Mouse (Mus musculus): ENCODE data around the gene Wdr11. TPM values are rescaled to one million over a fixed set of nuclear protein-coding genes. Genes with fewer than 3 reads are reported as not detected.
A peak's percentile ranks its signal among the peaks of the same experiment; 100 is the strongest.

Gene Wdr11
- total RNA-seq (2021) = 10 to 100 TPM; 20.8 to 23.2 TPM

DNA sequence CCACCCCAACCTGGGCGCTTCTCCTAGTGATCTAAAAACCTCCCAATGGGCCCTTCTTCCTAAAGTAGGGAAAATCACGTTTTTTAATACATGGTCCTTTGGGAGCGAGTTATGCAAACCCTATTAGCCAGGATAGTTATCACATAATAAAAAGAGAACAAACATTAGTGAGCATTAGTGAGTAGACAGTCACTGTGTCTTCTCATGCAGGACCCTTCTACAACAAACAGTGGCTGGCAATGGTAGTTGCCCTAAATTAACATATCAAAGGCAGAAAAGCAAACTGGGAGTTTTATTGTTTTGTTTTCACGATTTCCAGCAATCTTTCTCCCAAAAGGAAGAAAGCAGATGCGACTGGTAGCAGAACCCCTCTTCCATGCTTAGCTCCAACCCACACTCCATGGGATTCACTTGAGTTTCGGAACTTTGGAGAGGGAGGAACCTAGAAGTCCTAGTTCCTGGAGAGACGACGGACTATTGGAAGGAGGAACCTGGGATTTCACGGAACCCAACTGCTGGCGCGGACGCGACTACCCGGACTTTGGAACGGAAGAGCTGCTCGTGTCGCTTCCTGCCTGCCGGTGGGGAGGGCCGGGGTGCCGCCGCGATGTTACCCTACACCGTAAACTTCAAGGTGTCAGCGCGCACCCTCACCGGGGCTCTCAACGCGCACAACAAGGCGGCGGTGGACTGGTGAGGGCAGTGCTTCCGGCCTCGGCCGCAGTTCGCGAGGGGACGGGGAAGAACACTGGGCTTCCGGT lies at the start of gene Wdr11:
TSS of gene Wdr11 (plus strand) at position 493 of the 761 bp plus-strand sequence.
- peak; percentile 69 for DNase-seq (ENCODE audit: low spot score)
- intact Hi-C loops (cut with DNase I) = no loop called here

DNA sequence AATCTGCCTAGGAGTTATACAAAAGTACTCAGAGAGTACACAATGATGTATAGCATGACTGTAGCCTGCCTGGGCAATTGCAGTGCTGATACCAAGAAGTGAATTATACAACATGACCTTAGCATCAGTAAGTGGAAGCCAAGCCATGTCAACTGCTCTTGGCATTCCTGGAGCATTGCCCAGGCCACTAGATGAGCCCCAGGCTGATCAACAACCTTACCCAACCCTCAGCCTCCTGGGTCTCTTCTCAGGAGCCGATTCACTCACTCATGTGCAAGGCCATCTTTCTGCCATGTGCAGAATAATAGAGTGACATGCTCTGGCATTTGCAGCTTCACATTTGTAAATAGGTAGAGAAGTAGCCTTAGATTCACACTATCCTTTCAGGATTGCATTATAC lies 24.1 kb upstream of the Wdr11 start:
- DNase-seq (ENCODE audit: low spot score) = no peak
- intact Hi-C loops (cut with DNase I) = no loop called here

- DNase-seq (ENCODE audit: low spot score) = no peak
- intact Hi-C loops (cut with DNase I) = no loop called here
These were observed 23.3 kb upstream of the Wdr11 start for GRCm38 (mm10) chr7:129568338-129568737.

DNA sequence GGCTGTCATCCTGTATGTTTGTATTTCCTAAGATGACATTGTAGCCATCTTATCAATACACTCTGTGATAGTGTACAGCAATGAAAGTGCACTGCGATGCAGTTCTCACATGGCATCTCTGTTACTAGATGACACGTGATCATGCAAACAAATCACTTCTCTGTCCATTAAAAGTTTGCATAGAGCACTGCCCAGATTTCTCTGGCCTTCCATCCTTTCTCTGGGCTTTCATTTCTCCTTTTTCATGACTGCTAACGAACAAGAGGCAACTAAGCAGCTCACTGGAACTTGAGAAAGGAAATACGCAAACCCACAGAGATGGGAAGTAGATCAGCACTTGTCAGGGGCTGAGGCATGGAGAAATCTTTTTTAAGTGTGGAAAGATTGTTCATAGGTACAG lies 17.2 kb upstream of the Wdr11 start:
- intact Hi-C loops (cut with DNase I) = no loop called here
- DNase-seq (ENCODE audit: low spot score) = no peak

DNA sequence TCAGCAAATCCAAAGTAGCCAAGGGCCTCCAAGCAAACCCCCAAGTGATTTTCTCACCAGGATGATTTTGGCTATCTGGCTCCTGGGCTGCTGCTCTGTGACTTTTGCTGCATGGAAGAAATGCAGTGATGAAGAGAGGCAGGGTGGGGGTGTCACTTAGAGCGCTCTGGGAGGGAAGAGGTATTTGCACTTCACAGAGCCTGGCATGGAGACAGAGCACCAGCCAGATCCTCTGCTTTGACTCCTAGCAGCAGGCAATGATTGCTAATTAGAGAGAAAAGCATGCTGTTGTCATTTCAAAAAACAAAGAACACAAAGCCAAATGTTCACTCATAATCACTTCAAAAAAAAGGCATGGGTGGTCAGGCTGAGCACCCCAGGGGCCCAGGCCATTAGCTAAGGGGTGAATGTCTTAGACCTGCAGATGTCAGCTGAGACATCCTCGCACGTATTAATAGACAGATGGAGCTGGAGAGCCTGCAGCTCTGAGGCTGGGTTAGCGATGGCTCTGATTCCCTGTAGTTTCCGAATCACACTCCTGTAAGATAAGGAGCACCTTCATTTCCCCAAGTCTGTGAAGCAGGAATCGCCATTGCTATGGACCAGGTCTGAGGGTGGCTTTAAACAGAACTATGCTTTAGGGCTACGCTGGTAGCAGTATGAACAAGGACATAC lies 16.4 kb upstream of the Wdr11 start:
- intact Hi-C loops (cut with DNase I) = no loop called here
- DNase-seq (ENCODE audit: low spot score) = no peak

GRCm38 (mm10) chr7:129592132-129592745 lies 576 bp downstream of the Wdr11 start:
- no peak for DNase-seq (ENCODE audit: low spot score)
- intact Hi-C loops (cut with DNase I) = no loop called here

GRCm38 (mm10) chr7:129597186-129597585 lies 5.5 kb downstream of the Wdr11 start:
- intact Hi-C loops (cut with DNase I) = no loop called here

GRCm38 (mm10) chr7:129606291-129606690 lies 14.6 kb downstream of the Wdr11 start:
- intact Hi-C loops (cut with DNase I) = no loop called here

More at GRCm38 (mm10) chr7:129597186-129597585, 5.5 kb downstream of the Wdr11 start:
- no peak for DNase-seq (ENCODE audit: low spot score)

DNA sequence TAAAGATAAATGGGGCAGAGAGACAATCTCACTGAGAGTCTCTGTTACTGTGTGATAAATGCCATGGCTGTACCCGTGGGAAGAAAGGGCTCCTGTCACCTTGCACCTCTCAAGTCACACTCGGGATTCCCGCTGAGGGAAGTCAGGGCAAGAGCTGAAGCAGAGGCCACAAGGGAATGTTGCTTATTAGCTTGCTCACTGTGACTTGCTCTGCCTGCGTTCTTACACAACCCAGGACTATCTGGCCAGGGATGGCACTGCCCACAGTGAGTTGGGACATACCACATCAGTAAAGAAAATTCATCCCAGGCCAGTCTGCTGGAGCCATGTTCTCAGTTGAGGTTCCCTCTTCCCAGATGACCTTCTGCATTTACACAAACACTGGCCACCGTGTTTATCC lies 29.5 kb downstream of the Wdr11 start:
- no peak for DNase-seq (ENCODE audit: low spot score)
- intact Hi-C loops (cut with DNase I) = no loop called here

More at GRCm38 (mm10) chr7:129606291-129606690, 14.6 kb downstream of the Wdr11 start:
- no peak for DNase-seq (ENCODE audit: low spot score)

DNA sequence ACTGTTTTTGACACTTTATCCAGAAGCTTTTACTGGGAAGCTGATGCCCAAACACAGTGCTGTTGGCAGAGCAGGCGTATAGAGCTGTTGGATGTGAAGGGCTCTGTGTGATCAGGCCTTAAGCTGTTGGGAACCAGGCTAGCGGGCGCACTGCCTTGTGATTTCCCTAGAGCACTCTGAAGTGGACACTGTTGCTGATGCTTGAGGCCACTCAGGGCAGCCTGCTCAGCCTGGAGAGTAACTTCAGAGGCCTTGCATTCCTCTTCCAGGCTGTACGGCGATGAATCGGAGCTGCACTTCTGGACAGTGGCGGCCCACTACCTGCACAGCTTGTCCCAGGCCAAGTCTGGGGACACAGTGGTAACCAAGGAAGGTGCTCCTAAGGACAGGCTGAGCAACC lies 38.7 kb downstream of the Wdr11 start:
- intact Hi-C loops (cut with DNase I) = no loop called here
- DNase-seq (ENCODE audit: low spot score) = no peak

DNA sequence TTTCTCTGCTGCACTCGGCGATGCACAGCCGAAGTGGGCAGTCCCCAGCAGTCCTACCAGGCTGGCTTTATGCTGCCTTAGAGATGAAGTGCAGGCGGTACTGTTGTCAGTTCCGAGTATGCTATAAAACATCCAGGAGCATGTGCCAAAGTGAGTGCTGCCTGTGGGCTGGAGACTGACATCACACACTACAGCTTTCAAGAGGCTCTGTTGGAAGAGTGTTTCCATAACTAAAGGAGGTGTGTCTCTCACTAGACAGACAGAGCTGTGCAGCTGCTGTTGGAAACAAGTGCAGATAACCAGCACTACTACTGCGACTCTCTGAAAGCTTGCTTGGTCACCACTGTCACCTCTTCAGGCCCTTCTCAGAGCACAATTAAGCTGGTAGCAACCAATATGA lies 39.8 kb downstream of the Wdr11 start:
- DNase-seq (ENCODE audit: low spot score) = no peak
- intact Hi-C loops (cut with DNase I) = no loop called here

DNA sequence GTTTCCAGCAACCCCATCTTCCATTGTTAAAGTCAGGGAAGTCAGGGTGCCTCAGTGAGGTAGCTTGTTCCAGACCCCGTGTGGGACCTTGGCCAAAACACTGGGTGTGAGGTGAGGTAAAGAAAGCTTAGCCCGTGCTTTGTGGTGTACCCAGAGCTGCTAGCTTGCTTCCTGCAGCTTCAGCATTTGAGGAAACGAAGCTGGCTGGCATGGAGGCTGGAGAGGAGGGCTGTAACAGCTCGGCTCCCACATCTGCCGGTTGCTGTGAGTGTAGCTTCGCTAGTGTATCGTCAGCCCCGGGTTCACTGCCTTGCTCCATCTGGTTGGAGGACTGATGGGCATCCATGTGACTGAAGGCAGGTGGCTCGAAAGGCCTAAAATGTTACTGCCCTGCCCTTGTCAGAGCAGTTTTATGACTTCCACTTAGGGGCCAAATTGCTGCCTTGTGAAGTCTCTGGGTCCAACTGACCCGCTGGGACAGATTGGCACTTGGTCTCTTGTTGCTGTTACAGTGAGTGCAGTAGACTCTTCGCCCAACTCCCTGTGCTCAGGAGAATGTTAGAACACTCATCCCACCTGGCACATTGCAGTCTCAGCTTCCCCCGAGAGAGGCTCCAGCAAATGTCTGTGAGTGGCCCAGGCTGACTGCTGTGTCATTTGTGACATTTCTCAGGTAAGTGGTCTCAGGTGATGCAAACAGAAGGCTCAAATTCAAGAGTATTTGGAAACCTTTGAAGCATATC lies 44.4 kb downstream of the Wdr11 start:
- no peak for DNase-seq (ENCODE audit: low spot score)
- intact Hi-C loops (cut with DNase I) = no loop called here

GRCm38 (mm10) chr7:129636992-129637391 lies 45.3 kb downstream of the Wdr11 start:
- intact Hi-C loops (cut with DNase I) = no loop called here
- no peak for DNase-seq (ENCODE audit: low spot score)

DNA sequence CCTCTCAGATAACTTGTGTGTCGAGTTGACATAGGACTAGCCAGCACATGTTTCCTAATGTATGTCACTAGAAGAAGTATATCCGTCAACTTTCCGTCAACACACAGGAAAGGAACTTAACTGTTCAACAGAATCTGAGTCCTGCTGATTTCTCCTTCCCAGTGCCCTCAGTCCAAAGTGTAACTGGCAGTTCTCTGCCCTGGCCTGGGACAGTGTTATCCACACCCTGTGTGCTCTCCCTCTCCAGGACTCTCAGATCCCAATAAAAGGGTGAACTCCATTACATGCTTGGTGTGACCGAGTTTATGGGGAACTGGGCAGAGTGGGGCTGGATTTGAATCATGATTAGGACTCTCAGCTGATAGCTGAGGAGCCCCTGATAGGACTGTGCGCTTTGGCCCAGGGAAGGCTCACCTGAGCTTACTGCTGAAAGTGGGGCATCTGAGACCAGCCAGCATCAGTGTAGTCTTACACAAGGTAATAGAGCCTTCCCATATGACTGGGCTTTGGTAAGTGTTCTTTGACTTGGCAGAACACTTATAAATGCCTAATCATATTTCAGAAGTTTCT lies 46.3 kb downstream of the Wdr11 start:
- no peak for DNase-seq (ENCODE audit: low spot score)
- intact Hi-C loops (cut with DNase I) = no loop called here

DNA sequence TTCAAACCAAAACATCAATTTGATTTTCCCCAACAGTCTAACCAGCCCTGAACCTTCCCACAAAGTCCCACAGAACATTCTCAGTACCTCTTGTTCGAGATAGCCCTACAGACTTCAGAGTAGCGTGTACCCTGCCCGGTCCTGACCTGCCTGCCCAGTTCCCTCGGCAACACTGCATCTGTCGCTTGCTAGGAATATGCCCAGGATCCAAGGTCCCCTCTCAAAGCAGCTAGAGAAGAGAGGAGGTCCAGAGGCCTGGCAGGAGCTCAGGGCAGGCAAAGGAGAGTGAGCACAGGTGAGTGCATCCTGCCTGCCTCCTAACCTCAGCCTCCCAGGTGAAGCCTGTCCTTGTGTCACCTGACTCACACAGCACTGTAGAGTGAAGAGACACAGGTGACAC lies 47.3 kb downstream of the Wdr11 start:
- intact Hi-C loops (cut with DNase I) = no loop called here
- no peak for DNase-seq (ENCODE audit: low spot score)

GRCm38 (mm10) chr7:129639833-129640232 lies 48.2 kb downstream of the Wdr11 start:
- intact Hi-C loops (cut with DNase I) = no loop called here
- no peak for DNase-seq (ENCODE audit: low spot score)

DNA sequence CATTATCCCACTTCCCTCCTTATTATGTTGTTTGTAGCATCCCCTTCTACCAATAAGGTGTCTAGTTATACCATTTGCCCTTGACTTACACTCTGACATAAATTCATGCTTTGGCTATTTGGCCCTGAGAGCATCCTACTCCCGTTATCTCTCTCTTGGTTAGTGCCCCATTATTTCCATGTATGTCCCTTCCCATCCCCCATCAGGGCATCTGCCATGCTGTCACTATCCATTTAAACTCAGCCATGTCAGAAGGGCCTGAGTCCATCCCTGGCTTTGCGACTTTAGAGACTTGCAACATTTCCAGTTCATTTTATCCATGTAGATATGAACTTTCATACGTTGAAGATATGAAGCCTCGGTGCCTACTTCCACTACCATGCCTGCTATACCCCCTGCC lies 51.6 kb downstream of the Wdr11 start:
- intact Hi-C loops (cut with DNase I) = no loop called here
- DNase-seq (ENCODE audit: low spot score) = no peak

- intact Hi-C loops (cut with DNase I) = loop anchor here (5.0 kb wide), 1 partner anchor 735 kb away; no protein-coding TSS in a partner anchor
These were observed 56.1 kb downstream of the Wdr11 start for GRCm38 (mm10) chr7:129647798-129648197.

GRCm38 (mm10) chr7:129648938-129649337 lies 57.3 kb downstream of the Wdr11 start:
- intact Hi-C loops (cut with DNase I) = loop anchor here (1.0 to 5.0 kb wide), 2 partner anchors 733 to 827 kb away; no protein-coding TSS in a partner anchor
- DNase-seq (ENCODE audit: low spot score) = no peak

More at GRCm38 (mm10) chr7:129647798-129648197, 56.1 kb downstream of the Wdr11 start:
- DNase-seq (ENCODE audit: low spot score) = no peak

DNA sequence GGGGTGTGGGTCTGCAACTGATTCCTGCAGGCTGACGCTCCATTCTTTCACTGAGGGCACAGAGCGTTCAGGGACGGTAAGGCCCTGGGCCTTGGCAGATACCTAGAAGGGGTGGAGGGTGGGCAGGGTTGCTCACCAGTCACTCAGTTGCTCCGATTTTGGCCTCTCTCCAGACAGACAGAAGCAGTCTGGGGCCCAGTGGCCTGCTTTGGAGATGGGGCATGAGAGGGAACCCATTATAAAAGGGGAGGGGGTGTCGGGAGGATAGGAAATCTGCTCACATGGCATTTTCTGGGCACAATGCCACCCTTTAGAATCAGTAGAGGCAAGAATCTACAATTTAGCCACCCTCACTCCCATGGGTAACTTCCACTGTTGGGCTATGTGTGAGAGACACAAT lies 59.1 kb downstream of the Wdr11 start:
- DNase-seq (ENCODE audit: low spot score) = no peak
- intact Hi-C loops (cut with DNase I) = no loop called here
